Mouse (Mus musculus) lung, embryonic 16.5 days (tissue): ENCODE measurements around the gene Sema4g. TPM values are rescaled to one million over a fixed set of nuclear protein-coding genes. Genes with fewer than 3 reads are reported as not detected.

Source experiments
- ATAC-seq: fragments of 200-750 bp; cut with Nextera tagmentation; 2 replicates; pipeline ENCODE4 v1.8.0; 2017; ENCODE audit warnings: low read depth, mild to moderate bottlenecking, moderate library complexity
- H3K27ac ChIP-seq: fragments of 300-500 bp; sonication (generic); 2 replicates; pipeline ENCODE4 v1.5.1; 2014; ENCODE audit warnings: mild to moderate bottlenecking, control low read depth, low read length
- H3K27me3 ChIP-seq: fragments of 300-500 bp; sonication (generic); 2 replicates; pipeline ENCODE4 v1.6.1; 2014; ENCODE audit warnings: low read depth, low read length, mixed read lengths; ENCODE audit not compliant: control insufficient read depth, insufficient read depth
- H3K36me3 ChIP-seq: fragments of 300-500 bp; sonication (generic); 2 replicates; pipeline ENCODE4 v1.6.1; 2014; ENCODE audit warnings: low read length; ENCODE audit not compliant: control insufficient read depth, insufficient read depth
- H3K4me1 ChIP-seq: fragments of 300-500 bp; sonication (generic); replicated peaks from 2 replicates; pipeline ENCODE4 v1.6.1; 2014; ENCODE audit warnings: low read length, mixed read lengths; ENCODE audit not compliant: control insufficient read depth, insufficient read depth
- H3K4me2 ChIP-seq: fragments of 300-500 bp; sonication (generic); 2 replicates; pipeline ENCODE4 v1.6.1; 2014; ENCODE audit warnings: low read depth, low read length, control low read depth
- H3K4me3 ChIP-seq: fragments of 300-500 bp; sonication (generic); 2 replicates; pipeline ENCODE4 v1.5.1; 2014; ENCODE audit warnings: mild to moderate bottlenecking, low read length, control low read depth
- H3K9ac ChIP-seq: fragments of 300-500 bp; sonication (generic); 2 replicates; pipeline ENCODE4 v1.6.1; 2014; ENCODE audit warnings: low read length, control low read depth
- H3K9me3 ChIP-seq: fragments of 300-500 bp; sonication (generic); 2 replicates; pipeline ENCODE4 v1.6.1; 2016; ENCODE audit warnings: low read length; ENCODE audit not compliant: control insufficient read depth
- WGBS: fragments of 180-500 bp; shearing (Covaris S2); extraction: QIAGEN DNeasy Blood & Tissue Kit; methylation state at CpG from one replicate; pipeline ENCODE4 v1.1.7; 2014; 5-methylcytosine and 5-hydroxymethylcytosine counted together
- polyA plus RNA-seq: library from polyadenylated mRNA; unstranded; fragments of >200 nt; fragmentation: Nextera tagmentation; extraction: Ambion mirVana; gene quantifications from 2 replicates; pipeline ENCODE4 v1.2.1, GENCODE M21; 2015

Gene Sema4g
- polyA plus RNA-seq, 1 experiment from 2014 or later: 1.3 TPM

GRCm38 (mm10) chr19:45017216-45017771 is 28.4 kb downstream of the Sema4g start:
- H3K9me3 ChIP-seq: no peaks in the 10 kb centered on the region
- peak; percentile 73 for ATAC-seq
- H3K27ac ChIP-seq: peak overlapping the region; percentile 100
- H3K9ac ChIP-seq: peak overlapping the region; percentile 90
- WGBS: 0% methylated on average over 17 of the region's 27 CpGs
- peaks cover 7% of the 10 kb centered on the region for H3K36me3 ChIP-seq
- H3K4me2 ChIP-seq: peak overlapping the region; percentile 97
- H3K4me3 ChIP-seq: peak overlapping the region; percentile 69
- peaks cover 59% of the 10 kb centered on the region for H3K4me1 ChIP-seq
- H3K27me3 ChIP-seq: no peaks in the 10 kb centered on the region

DNA sequence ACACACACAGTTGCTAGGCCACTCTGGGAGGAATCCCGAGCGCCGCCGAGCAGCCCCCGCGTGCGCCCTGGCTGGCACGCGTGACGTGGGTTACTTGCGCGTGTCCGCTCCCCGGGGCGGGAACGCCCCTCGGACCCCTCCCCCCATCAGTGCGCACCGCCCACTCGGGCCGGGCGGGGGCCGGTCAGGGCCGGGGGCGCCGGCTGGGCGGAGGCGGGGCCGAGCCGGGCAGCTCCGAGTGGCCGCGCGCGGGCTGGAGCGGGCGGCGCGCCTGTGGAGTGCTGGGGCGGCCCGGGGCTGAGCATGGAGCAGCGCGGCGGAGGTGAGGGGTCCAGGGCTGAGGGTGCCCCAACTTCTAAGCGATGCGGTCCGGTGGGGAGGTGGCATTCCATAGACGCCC is 29.0 kb downstream of the Sema4g start:
- Histone ChIP-seq H3K4me1 (peaks cover 59% of the 10 kb centered on the region), H3K9ac (peak overlapping the region; percentile 90), H3K27ac (peak overlapping the region; percentile 100), H3K27me3 (no peaks in the 10 kb centered on the region), H3K4me3 (peak overlapping the region; percentile 69), H3K9me3 (no peaks in the 10 kb centered on the region), H3K4me2 (peak overlapping the region; percentile 97), H3K36me3 (peaks cover 9% of the 10 kb centered on the region)
- WGBS: under 1% methylated on average over 42 of the region's 48 CpGs
- peak; percentile 75 for ATAC-seq

- Histone ChIP-seq H3K27me3 (no peaks in the 10 kb centered on the region), H3K9ac (peak overlapping the region; percentile 90), H3K27ac (peak overlapping the region; percentile 100), H3K4me2 (peak overlapping the region; percentile 97), H3K36me3 (peaks cover 11% of the 10 kb centered on the region), H3K4me3 (peak overlapping the region; percentile 69), H3K9me3 (no peaks in the 10 kb centered on the region), H3K4me1 (peaks cover 56% of the 10 kb centered on the region)
- ATAC-seq: no peak
- WGBS: 0% methylated on average over 13 of the region's 13 CpGs
Measured at GRCm38 (mm10) chr19:45018351-45018831, 29.5 kb downstream of the Sema4g start.

GRCm38 (mm10) chr19:45020348-45020747 is 31.4 kb downstream of the Sema4g start:
- Histone ChIP-seq H3K27ac (no peak overlapping the region; the same call in 1 of the 2 replicates), H3K9ac (peak overlapping the region; percentile 49), H3K4me1 (peaks cover 41% of the 10 kb centered on the region), H3K9me3 (no peaks in the 10 kb centered on the region), H3K4me3 (peak overlapping the region; percentile 28), H3K4me2 (peak overlapping the region; percentile 50), H3K27me3 (no peaks in the 10 kb centered on the region), H3K36me3 (peaks cover 27% of the 10 kb centered on the region)
- 40% methylated on average over 6 of the region's 6 CpGs for WGBS
- ATAC-seq: no peak

DNA sequence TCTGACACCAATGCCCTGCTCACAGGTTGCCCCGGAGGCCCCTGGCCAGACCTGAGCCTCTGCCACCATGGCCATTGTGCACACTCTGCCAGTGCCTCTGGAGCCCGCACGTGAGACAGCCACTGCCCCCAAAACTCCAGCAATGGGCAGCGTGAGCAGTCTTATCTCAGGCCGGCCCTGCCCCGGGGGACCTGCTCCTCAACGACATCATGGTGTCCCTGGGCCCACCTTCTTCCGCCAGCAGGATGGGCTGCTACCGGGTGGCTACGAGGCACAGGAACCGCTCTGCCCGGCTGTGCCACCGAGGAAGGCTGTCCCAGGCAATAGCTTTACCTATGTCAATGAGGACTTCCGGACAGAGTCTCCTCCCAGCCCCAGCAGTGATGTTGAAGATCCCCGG is 32.5 kb downstream of the Sema4g start:
- Histone ChIP-seq H3K27ac (no peak overlapping the region), H3K4me2 (0 out of 2 replicates have a peak overlapping the region, but pooled peaks have one; percentile 50), H3K36me3 (peaks cover 37% of the 10 kb centered on the region), H3K4me1 (peaks cover 41% of the 10 kb centered on the region), H3K9ac (peak overlapping the region; percentile 34; the same call in 1 of the 2 replicates), H3K4me3 (no peak overlapping the region), H3K27me3 (no peaks in the 10 kb centered on the region), H3K9me3 (no peaks in the 10 kb centered on the region)
- no peak for ATAC-seq
- 85% methylated on average over 15 of the region's 15 CpGs for WGBS

DNA sequence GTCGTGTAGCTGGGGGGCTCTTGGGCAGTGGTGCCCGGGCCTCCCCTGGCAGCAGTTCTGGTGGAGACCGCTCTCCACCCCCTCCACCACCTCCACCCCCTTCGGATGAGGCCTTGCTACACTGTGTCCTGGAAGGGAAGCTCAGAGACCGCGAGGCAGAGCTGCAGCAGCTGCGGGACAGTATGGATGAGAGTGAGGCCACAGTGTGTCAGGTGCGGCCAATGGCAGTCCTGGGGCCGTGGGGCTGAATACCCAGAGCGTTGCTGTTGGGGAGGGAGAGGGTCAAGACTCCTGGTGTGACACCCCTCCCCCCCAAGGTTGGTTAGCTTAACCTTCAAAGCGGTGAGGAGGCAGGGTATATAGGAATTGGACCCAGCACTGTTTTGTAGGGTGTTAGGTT is 35.1 kb downstream of the Sema4g start:
- Histone ChIP-seq H3K36me3 (peaks cover 53% of the 10 kb centered on the region), H3K27ac (no peak overlapping the region), H3K4me2 (no peak overlapping the region), H3K4me1 (peaks cover 35% of the 10 kb centered on the region), H3K4me3 (no peak overlapping the region), H3K9ac (no peak overlapping the region), H3K27me3 (no peaks in the 10 kb centered on the region), H3K9me3 (no peaks in the 10 kb centered on the region)
- ATAC-seq: no peak
- WGBS: 76% methylated on average over 11 of the region's 11 CpGs

GRCm38 (mm10) chr19:45024775-45025174 is 35.9 kb downstream of the Sema4g start:
- no peak overlapping the region for H3K4me3 ChIP-seq
- peaks cover 53% of the 10 kb centered on the region for H3K36me3 ChIP-seq
- H3K9me3 ChIP-seq: no peaks in the 10 kb centered on the region
- H3K27me3 ChIP-seq: no peaks in the 10 kb centered on the region
- ATAC-seq: no peak
- no peak overlapping the region for H3K4me2 ChIP-seq
- 76% methylated on average over 20 of the region's 20 CpGs for WGBS
- H3K4me1 ChIP-seq: peaks cover 27% of the 10 kb centered on the region
- no peak overlapping the region for H3K9ac ChIP-seq
- H3K27ac ChIP-seq: no peak overlapping the region

DNA sequence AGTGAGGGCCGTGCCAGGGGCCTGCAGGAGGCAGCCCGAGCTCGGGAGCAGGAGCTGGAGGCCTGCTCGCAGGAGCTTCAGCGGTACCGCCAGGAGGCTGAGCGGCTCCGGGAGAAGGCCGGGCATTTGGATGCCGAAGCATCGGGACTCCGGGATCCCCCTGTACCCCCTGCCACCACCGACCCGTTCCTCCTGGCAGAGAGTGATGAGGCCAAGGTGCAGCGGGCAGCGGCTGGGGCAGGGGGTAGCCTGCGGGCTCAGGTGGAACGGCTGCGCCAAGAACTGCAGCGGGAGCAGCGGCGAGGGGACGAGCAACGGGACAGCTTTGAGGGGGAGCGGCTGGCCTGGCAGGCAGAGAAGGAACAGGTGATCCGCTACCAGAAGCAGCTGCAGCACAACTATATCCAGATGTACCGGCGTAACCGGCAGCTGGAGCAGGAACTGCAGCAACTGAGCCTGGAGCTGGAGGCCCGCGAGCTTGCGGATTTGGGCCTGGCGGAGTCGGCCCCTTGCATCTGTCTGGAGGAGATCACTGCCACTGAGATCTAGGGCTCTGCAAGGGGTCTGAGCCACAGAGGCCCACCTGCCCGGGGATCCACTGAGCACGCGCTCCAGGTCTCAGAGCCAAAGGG is 37.2 kb downstream of the Sema4g start:
- Histone ChIP-seq H3K4me3 (no peak overlapping the region), H3K4me1 (peaks cover 23% of the 10 kb centered on the region), H3K27me3 (no peaks in the 10 kb centered on the region), H3K9me3 (no peaks in the 10 kb centered on the region), H3K36me3 (peaks cover 53% of the 10 kb centered on the region), H3K9ac (no peak overlapping the region), H3K27ac (no peak overlapping the region), H3K4me2 (no peak overlapping the region)
- WGBS: 91% methylated on average over 37 of the region's 37 CpGs
- no peak for ATAC-seq

- Histone ChIP-seq H3K4me1 (peaks cover 22% of the 10 kb centered on the region), H3K4me3 (no peak overlapping the region), H3K9ac (no peak overlapping the region), H3K4me2 (no peak overlapping the region), H3K27me3 (no peaks in the 10 kb centered on the region), H3K27ac (no peak overlapping the region), H3K9me3 (no peaks in the 10 kb centered on the region), H3K36me3 (peaks cover 47% of the 10 kb centered on the region)
- no peak for ATAC-seq
- 59% methylated on average over 6 of the region's 6 CpGs for WGBS
Measured at GRCm38 (mm10) chr19:45026958-45027670, 38.2 kb downstream of the Sema4g start.
